Mouse (Mus musculus): ENCODE measurements around the gene Usp25. TPM values are rescaled to one million over a fixed set of nuclear protein-coding genes. Genes with fewer than 3 reads are reported as not detected.

The Usp25 gene
- polyA plus RNA-seq, 1 experiment from 2014 or later: 29.9 TPM

GRCm38 (mm10) chr16:77055519-77056159 is 42.1 kb downstream of the Usp25 start:
- H3K9me3 ChIP-seq (replicated peaks; ENCODE audit: control insufficient read depth, low read length): no peaks in the 10 kb centered on the region
- 0 out of 2 replicates have a peak, but pooled peaks cover 3% of the 10 kb centered on the region for H3K36me3 ChIP-seq (ENCODE audit: control insufficient read depth, insufficient read depth, low read length)
- no peak overlapping the region for H3K27ac ChIP-seq (ENCODE audit: low read depth, low read length)
- H3K4me2 ChIP-seq: no peak overlapping the region
- ATAC-seq (replicated peaks; ENCODE audit: insufficient number of reproducible peaks, low FRiP score, low TSS enrichment): no peak
- no peaks in the 10 kb centered on the region for H3K4me1 ChIP-seq (ENCODE audit: control insufficient read depth, insufficient read depth, low read length)
- 87% methylated on average over 8 of the region's 8 CpGs for WGBS (ENCODE audit: insufficient replicate concordance)
- H3K4me3 ChIP-seq (ENCODE audit: low read depth, low read length): no peak overlapping the region
- no peak overlapping the region for H3K9ac ChIP-seq (ENCODE audit: low read depth, low read length)
- H3K27me3 ChIP-seq (ENCODE audit: control insufficient read depth, insufficient read depth, low read length): no peaks in the 10 kb centered on the region

GRCm38 (mm10) chr16:77056160-77056520 is 42.6 kb downstream of the Usp25 start:
- 0 out of 2 replicates have a peak, but pooled peaks cover 3% of the 10 kb centered on the region for H3K36me3 ChIP-seq (ENCODE audit: control insufficient read depth, insufficient read depth, low read length)
- no peak overlapping the region for H3K9ac ChIP-seq (ENCODE audit: low read depth, low read length)
- no peak for ATAC-seq (replicated peaks; ENCODE audit: insufficient number of reproducible peaks, low FRiP score, low TSS enrichment)
- H3K27me3 ChIP-seq (ENCODE audit: control insufficient read depth, insufficient read depth, low read length): no peaks in the 10 kb centered on the region
- no peaks in the 10 kb centered on the region for H3K4me1 ChIP-seq (ENCODE audit: control insufficient read depth, insufficient read depth, low read length)
- H3K4me3 ChIP-seq (ENCODE audit: low read depth, low read length): no peak overlapping the region
- no peaks in the 10 kb centered on the region for H3K9me3 ChIP-seq (replicated peaks; ENCODE audit: control insufficient read depth, low read length)
- no peak overlapping the region for H3K4me2 ChIP-seq
- no peak overlapping the region for H3K27ac ChIP-seq (ENCODE audit: low read depth, low read length)
- WGBS (ENCODE audit: insufficient replicate concordance): 89% methylated on average over 8 of the region's 8 CpGs

GRCm38 (mm10) chr16:77058567-77058966 is 45.1 kb downstream of the Usp25 start:
- Histone ChIP-seq H3K36me3 (ENCODE audit: control insufficient read depth, insufficient read depth, low read length) (0 out of 2 replicates have a peak, but pooled peaks cover 2% of the 10 kb centered on the region), H3K9ac (ENCODE audit: low read depth, low read length) (no peak overlapping the region), H3K9me3 (replicated peaks; ENCODE audit: control insufficient read depth, low read length) (no peaks in the 10 kb centered on the region), H3K4me2 (no peak overlapping the region), H3K27me3 (ENCODE audit: control insufficient read depth, insufficient read depth, low read length) (no peaks in the 10 kb centered on the region), H3K4me3 (ENCODE audit: low read depth, low read length) (no peak overlapping the region), H3K4me1 (ENCODE audit: control insufficient read depth, insufficient read depth, low read length) (no peaks in the 10 kb centered on the region), H3K27ac (ENCODE audit: low read depth, low read length) (no peak overlapping the region)
- no peak for ATAC-seq (replicated peaks; ENCODE audit: insufficient number of reproducible peaks, low FRiP score, low TSS enrichment)
- 86% methylated on average over 6 of the region's 6 CpGs for WGBS (ENCODE audit: insufficient replicate concordance)

DNA sequence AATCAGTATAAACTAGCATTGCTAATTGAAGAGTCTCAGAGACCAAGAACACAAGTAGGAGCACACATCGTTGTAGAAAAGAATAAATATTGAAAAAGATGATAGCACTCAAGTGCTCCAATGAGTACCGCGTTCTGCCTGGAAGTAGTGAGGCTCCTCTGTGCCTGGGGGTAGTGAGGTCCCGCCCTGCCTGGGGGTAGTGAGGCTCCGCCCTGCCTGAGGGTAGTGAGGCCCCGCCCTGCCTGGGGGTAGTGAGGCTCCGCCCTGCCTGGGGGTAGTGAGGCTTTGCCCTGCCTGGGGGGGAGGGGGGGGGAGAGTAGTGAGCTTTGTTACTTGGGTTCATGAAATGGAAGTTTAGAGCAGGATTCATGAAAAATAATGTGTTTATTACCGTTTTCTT is 46.7 kb downstream of the Usp25 start:
- Histone ChIP-seq H3K27me3 (ENCODE audit: control insufficient read depth, insufficient read depth, low read length) (no peaks in the 10 kb centered on the region), H3K4me3 (ENCODE audit: low read depth, low read length) (no peak overlapping the region), H3K27ac (ENCODE audit: low read depth, low read length) (no peak overlapping the region), H3K4me1 (ENCODE audit: control insufficient read depth, insufficient read depth, low read length) (no peaks in the 10 kb centered on the region), H3K9ac (ENCODE audit: low read depth, low read length) (no peak overlapping the region), H3K36me3 (ENCODE audit: control insufficient read depth, insufficient read depth, low read length) (no peaks in the 10 kb centered on the region), H3K4me2 (no peak overlapping the region), H3K9me3 (replicated peaks; ENCODE audit: control insufficient read depth, low read length) (no peaks in the 10 kb centered on the region)
- 71% methylated on average over 8 of the region's 8 CpGs for WGBS (ENCODE audit: insufficient replicate concordance)
- peak; percentile 80; the same call in 1 of the 2 replicates for ATAC-seq (replicated peaks; ENCODE audit: insufficient number of reproducible peaks, low FRiP score, low TSS enrichment)

DNA sequence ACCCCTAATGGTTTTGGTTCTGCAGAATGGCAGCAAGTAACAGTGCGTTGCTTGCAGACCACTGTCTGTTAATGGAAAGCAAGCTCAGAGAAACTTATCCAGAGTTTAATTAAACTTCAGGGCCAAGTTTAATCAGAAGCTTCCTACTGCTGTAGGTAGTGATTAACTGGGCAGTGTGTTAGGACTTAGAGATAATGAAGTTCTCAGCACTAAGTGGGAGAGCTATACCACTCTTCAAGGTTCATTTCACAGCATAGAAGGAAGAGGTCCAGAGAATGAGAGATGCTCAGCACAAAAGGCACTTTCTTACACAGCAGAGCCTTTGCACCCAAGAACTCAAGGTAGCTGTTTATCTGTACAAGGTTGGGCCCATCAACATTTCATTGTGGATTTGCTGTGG is 50.4 kb downstream of the Usp25 start:
- Histone ChIP-seq H3K27me3 (ENCODE audit: control insufficient read depth, insufficient read depth, low read length) (no peaks in the 10 kb centered on the region), H3K4me2 (no peak overlapping the region), H3K36me3 (ENCODE audit: control insufficient read depth, insufficient read depth, low read length) (0 out of 2 replicates have a peak, but pooled peaks cover 7% of the 10 kb centered on the region), H3K4me3 (ENCODE audit: low read depth, low read length) (no peak overlapping the region), H3K27ac (ENCODE audit: low read depth, low read length) (no peak overlapping the region), H3K9ac (ENCODE audit: low read depth, low read length) (no peak overlapping the region), H3K9me3 (replicated peaks; ENCODE audit: control insufficient read depth, low read length) (no peaks in the 10 kb centered on the region), H3K4me1 (ENCODE audit: control insufficient read depth, insufficient read depth, low read length) (no peaks in the 10 kb centered on the region)
- no peak for ATAC-seq (replicated peaks; ENCODE audit: insufficient number of reproducible peaks, low FRiP score, low TSS enrichment)
- WGBS (ENCODE audit: insufficient replicate concordance): 91% methylated on average over 1 of the region's 1 CpGs

- Histone ChIP-seq H3K4me1 (ENCODE audit: control insufficient read depth, insufficient read depth, low read length) (no peaks in the 10 kb centered on the region), H3K9me3 (replicated peaks; ENCODE audit: control insufficient read depth, low read length) (no peaks in the 10 kb centered on the region), H3K9ac (ENCODE audit: low read depth, low read length) (no peak overlapping the region), H3K4me3 (ENCODE audit: low read depth, low read length) (no peak overlapping the region), H3K27me3 (ENCODE audit: control insufficient read depth, insufficient read depth, low read length) (no peaks in the 10 kb centered on the region), H3K4me2 (no peak overlapping the region), H3K36me3 (ENCODE audit: control insufficient read depth, insufficient read depth, low read length) (peaks cover 16% of the 10 kb centered on the region), H3K27ac (ENCODE audit: low read depth, low read length) (no peak overlapping the region)
- WGBS (ENCODE audit: insufficient replicate concordance): 66% methylated on average over 15 of the region's 15 CpGs
- no peak for ATAC-seq (replicated peaks; ENCODE audit: insufficient number of reproducible peaks, low FRiP score, low TSS enrichment)
These were observed 63.6 kb downstream of the Usp25 start for GRCm38 (mm10) chr16:77076954-77077735.

- no peaks in the 10 kb centered on the region for H3K4me1 ChIP-seq (ENCODE audit: control insufficient read depth, insufficient read depth, low read length)
- H3K9ac ChIP-seq (ENCODE audit: low read depth, low read length): no peak overlapping the region
- no peaks in the 10 kb centered on the region for H3K9me3 ChIP-seq (replicated peaks; ENCODE audit: control insufficient read depth, low read length)
- H3K27ac ChIP-seq (ENCODE audit: low read depth, low read length): no peak overlapping the region
- peaks cover 16% of the 10 kb centered on the region for H3K36me3 ChIP-seq (ENCODE audit: control insufficient read depth, insufficient read depth, low read length)
- 87% methylated on average over 2 of the region's 2 CpGs for WGBS (ENCODE audit: insufficient replicate concordance)
- H3K4me3 ChIP-seq (ENCODE audit: low read depth, low read length): no peak overlapping the region
- no peak overlapping the region for H3K4me2 ChIP-seq
- no peak for ATAC-seq (replicated peaks; ENCODE audit: insufficient number of reproducible peaks, low FRiP score, low TSS enrichment)
- no peaks in the 10 kb centered on the region for H3K27me3 ChIP-seq (ENCODE audit: control insufficient read depth, insufficient read depth, low read length)
These were observed 64.2 kb downstream of the Usp25 start for GRCm38 (mm10) chr16:77077736-77078005.

- Histone ChIP-seq H3K9ac (ENCODE audit: low read depth, low read length) (no peak overlapping the region), H3K27ac (ENCODE audit: low read depth, low read length) (no peak overlapping the region), H3K4me3 (ENCODE audit: low read depth, low read length) (no peak overlapping the region), H3K9me3 (replicated peaks; ENCODE audit: control insufficient read depth, low read length) (no peaks in the 10 kb centered on the region), H3K4me2 (no peak overlapping the region), H3K27me3 (ENCODE audit: control insufficient read depth, insufficient read depth, low read length) (no peaks in the 10 kb centered on the region), H3K36me3 (ENCODE audit: control insufficient read depth, insufficient read depth, low read length) (peaks cover 11% of the 10 kb centered on the region), H3K4me1 (ENCODE audit: control insufficient read depth, insufficient read depth, low read length) (no peaks in the 10 kb centered on the region)
- ATAC-seq (replicated peaks; ENCODE audit: insufficient number of reproducible peaks, low FRiP score, low TSS enrichment): no peak
- 84% methylated on average over 2 of the region's 2 CpGs for WGBS (ENCODE audit: insufficient replicate concordance)
These were observed 70.6 kb downstream of the Usp25 start for GRCm38 (mm10) chr16:77084071-77084470.

- no peaks in the 10 kb centered on the region for H3K4me1 ChIP-seq (ENCODE audit: control insufficient read depth, insufficient read depth, low read length)
- ATAC-seq (replicated peaks; ENCODE audit: insufficient number of reproducible peaks, low FRiP score, low TSS enrichment): no peak
- H3K4me3 ChIP-seq (ENCODE audit: low read depth, low read length): no peak overlapping the region
- H3K27ac ChIP-seq (ENCODE audit: low read depth, low read length): no peak overlapping the region
- H3K27me3 ChIP-seq (ENCODE audit: control insufficient read depth, insufficient read depth, low read length): no peaks in the 10 kb centered on the region
- no peak overlapping the region for H3K4me2 ChIP-seq
- WGBS (ENCODE audit: insufficient replicate concordance): 89% methylated on average over 3 of the region's 3 CpGs
- no peaks in the 10 kb centered on the region for H3K9me3 ChIP-seq (replicated peaks; ENCODE audit: control insufficient read depth, low read length)
- H3K9ac ChIP-seq (ENCODE audit: low read depth, low read length): no peak overlapping the region
- peaks cover 3% of the 10 kb centered on the region; the same call in 1 of the 2 replicates for H3K36me3 ChIP-seq (ENCODE audit: control insufficient read depth, insufficient read depth, low read length)
These were observed 76.3 kb downstream of the Usp25 start for GRCm38 (mm10) chr16:77089806-77090205.

Data from heart, embryonic 11.5 days (tissue).